Mouse (Mus musculus) gonadal fat pad, adult 2 months (tissue): ENCODE data around the gene Gfra4. TPM values are rescaled to one million over a fixed set of nuclear protein-coding genes. Genes with fewer than 3 reads are reported as not detected.

Experiments used
- DNase-seq: peaks from one replicate; pipeline ENCODE4 v3.0.0-alpha.2; 2012; ENCODE audit warnings: low read depth
- polyA plus RNA-seq: library from polyadenylated mRNA; depleted of rRNA; stranded (reverse); fragments of >200 nt; gene quantifications from 2 replicates; pipeline ENCODE4 v1.2.3, GENCODE M21; 2012; rRNA removed

Gfra4 gene
- 30.3 and 35.7 TPM in 2 replicates for polyA plus RNA-seq

- no peak for DNase-seq
These were observed at the start of gene Gfra4 for GRCm38 (mm10) chr2:131042988-131043387. TSS of gene Gfra4 (minus strand) at chr2:131043088.

- no peak for DNase-seq
These were observed 48.0 kb upstream of the Gfra4 start for GRCm38 (mm10) chr2:131090852-131091251.

- no peak for DNase-seq
These were observed 46.7 kb upstream of the Gfra4 start for GRCm38 (mm10) chr2:131089634-131090033.

- no peak for DNase-seq
These were observed 45.7 kb upstream of the Gfra4 start for GRCm38 (mm10) chr2:131088581-131088980.

GRCm38 (mm10) chr2:131086667-131087390 is 43.9 kb upstream of the Gfra4 start, which contains the start of gene Siglec1:
TSS of gene Siglec1 (minus strand) at chr2:131086765.
- no peak for DNase-seq

- DNase-seq, result no peak
These were observed 41.3 kb upstream of the Gfra4 start for GRCm38 (mm10) chr2:131084206-131084605.

GRCm38 (mm10) chr2:131080507-131080906 is 37.6 kb upstream of the Gfra4 start:
- no peak for DNase-seq

- no peak for DNase-seq
These were observed 29.6 kb upstream of the Gfra4 start for GRCm38 (mm10) chr2:131072536-131072935.

GRCm38 (mm10) chr2:131067481-131067880 is 24.6 kb upstream of the Gfra4 start:
- no peak for DNase-seq

GRCm38 (mm10) chr2:131066342-131066741 is 23.5 kb upstream of the Gfra4 start:
- DNase-seq, result no peak

GRCm38 (mm10) chr2:131063404-131063864 is 20.5 kb upstream of the Gfra4 start, which contains the start of gene Adam33:
TSS of gene Adam33 (minus strand) at chr2:131063814.
- DNase-seq, result no peak

- DNase-seq, result no peak
These were observed 18.7 kb upstream of the Gfra4 start for GRCm38 (mm10) chr2:131061607-131062006.

GRCm38 (mm10) chr2:131060784-131061183 is 17.9 kb upstream of the Gfra4 start:
- no peak for DNase-seq

- no peak for DNase-seq
These were observed 17.1 kb upstream of the Gfra4 start for GRCm38 (mm10) chr2:131059781-131060540.

GRCm38 (mm10) chr2:131059377-131059776 is 16.5 kb upstream of the Gfra4 start:
- DNase-seq, result no peak

- DNase-seq, result no peak
These were observed 15.8 kb upstream of the Gfra4 start for GRCm38 (mm10) chr2:131058672-131059071.

- DNase-seq, result no peak
These were observed 13.3 kb upstream of the Gfra4 start for GRCm38 (mm10) chr2:131056191-131056590.

- DNase-seq, result no peak
These were observed 12.7 kb upstream of the Gfra4 start for GRCm38 (mm10) chr2:131055631-131056030.

GRCm38 (mm10) chr2:131054646-131055264 is 11.9 kb upstream of the Gfra4 start:
- no peak for DNase-seq

GRCm38 (mm10) chr2:131053851-131054645 is 11.2 kb upstream of the Gfra4 start:
- DNase-seq, result no peak

- DNase-seq, result no peak
These were observed 10.1 kb upstream of the Gfra4 start for GRCm38 (mm10) chr2:131052862-131053418.
